Mouse (Mus musculus): ENCODE data around the gene Aqp11. TPM values are rescaled to one million over a fixed set of nuclear protein-coding genes. Genes with fewer than 3 reads are reported as not detected.

The Aqp11 gene
- polyA plus RNA-seq, 1 experiment from 2014 or later: 22.1 TPM

DNA sequence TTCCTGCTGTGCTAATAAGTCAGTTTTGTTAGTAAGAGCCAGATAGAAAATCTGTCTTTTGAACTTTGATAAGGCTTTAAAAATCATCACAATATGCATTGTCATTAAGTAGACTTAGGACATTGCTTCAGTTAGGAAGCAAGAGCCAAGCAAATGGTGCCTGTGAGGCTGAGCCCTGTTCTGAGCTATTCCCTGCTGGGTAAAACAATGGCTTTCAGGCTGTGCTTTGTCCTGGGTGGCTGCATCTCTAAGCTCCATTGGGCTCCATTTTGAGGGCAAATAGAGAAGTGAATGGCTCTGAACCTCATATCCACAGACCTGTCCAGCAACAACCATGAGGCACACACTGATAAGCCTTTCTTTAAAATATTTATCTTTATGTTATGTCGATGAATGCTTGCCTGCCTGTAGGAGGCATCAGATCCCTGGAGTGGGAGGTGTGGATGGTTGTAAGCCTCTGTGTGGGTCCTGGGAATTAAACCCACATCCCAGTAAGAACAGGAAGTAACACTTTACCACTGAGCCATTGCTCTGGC, 3.7 kb upstream of the Aqp11 start:
- H3K4me1 ChIP-seq (replicated peaks): peaks cover 11% of the 10 kb centered on the region
- 26% methylated on average over 1 of the region's 1 CpGs for WGBS
- H3K36me3 ChIP-seq: no peaks in the 10 kb centered on the region
- no peak overlapping the region for H3K4me3 ChIP-seq
- no peaks in the 10 kb centered on the region for H3K27me3 ChIP-seq
- H3K9ac ChIP-seq: no peak overlapping the region
- no peak overlapping the region for H3K27ac ChIP-seq (replicated peaks)
- no peaks in the 10 kb centered on the region for H3K9me3 ChIP-seq
- H3K4me2 ChIP-seq: no peak overlapping the region
- no peak for ATAC-seq (ENCODE audit: low FRiP score, low read depth)

DNA sequence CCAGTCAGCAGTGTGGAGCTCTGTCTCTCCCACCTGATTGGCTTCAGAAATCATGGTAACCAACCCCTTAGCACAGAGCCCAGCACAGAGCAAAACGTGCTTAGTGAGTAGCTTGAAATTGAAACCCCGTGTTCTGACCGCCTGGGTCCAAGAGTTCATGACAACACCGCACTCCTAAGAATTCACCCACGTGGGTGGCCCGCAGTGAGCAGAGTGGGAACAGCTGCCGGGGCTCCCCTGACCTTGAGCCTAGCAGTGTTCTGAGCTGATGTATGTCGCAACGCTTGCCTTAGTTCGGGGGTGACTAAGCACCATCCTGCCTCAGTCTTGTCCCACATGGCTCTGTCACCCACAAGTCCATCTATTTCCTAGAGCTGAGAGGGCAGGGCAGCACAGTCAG, 2.9 kb upstream of the Aqp11 start:
- WGBS: 55% methylated on average over 10 of the region's 10 CpGs

DNA sequence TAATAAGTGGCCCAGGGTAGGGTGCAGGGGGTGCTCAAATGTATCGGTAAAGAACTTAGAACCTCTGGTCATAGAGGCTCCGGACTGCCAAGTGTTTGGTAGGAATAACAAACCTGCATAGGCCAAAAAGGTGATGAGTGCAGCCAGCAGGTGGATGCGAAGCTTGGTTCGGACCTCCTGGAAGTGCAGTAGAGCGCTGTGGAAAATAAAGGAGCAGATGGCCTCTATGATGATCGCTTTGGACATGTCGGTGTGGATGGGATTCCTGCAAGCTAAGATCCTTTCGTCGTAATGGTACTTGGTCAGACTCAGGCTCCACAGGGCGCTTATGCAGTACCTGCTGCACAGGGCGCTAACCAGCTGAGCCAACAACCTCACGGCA, 842 bp downstream of the Aqp11 start:
- H3K9me3 ChIP-seq: no peaks in the 10 kb centered on the region
- H3K27ac ChIP-seq (replicated peaks): peak overlapping the region; percentile 18; the same call in 1 of the 2 replicates
- H3K9ac ChIP-seq: peak overlapping the region; percentile 59
- H3K4me1 ChIP-seq (replicated peaks): peaks cover 21% of the 10 kb centered on the region
- peak overlapping the region; percentile 62 for H3K4me3 ChIP-seq
- 0 out of 2 replicates have a peak, but pooled peaks have one; percentile 1 for ATAC-seq (ENCODE audit: low FRiP score, low read depth)
- 6% methylated on average over 12 of the region's 12 CpGs for WGBS
- peak overlapping the region; percentile 92 for H3K4me2 ChIP-seq
- H3K27me3 ChIP-seq: no peaks in the 10 kb centered on the region
- H3K36me3 ChIP-seq: no peaks in the 10 kb centered on the region

More for the DNA sequence above, 2.9 kb upstream of the Aqp11 start:
- H3K27ac ChIP-seq (replicated peaks): no peak overlapping the region
- no peaks in the 10 kb centered on the region for H3K36me3 ChIP-seq
- no peak overlapping the region for H3K4me3 ChIP-seq
- H3K9me3 ChIP-seq: no peaks in the 10 kb centered on the region
- H3K4me2 ChIP-seq: no peak overlapping the region
- H3K9ac ChIP-seq: no peak overlapping the region
- no peaks in the 10 kb centered on the region for H3K27me3 ChIP-seq
- peaks cover 18% of the 10 kb centered on the region for H3K4me1 ChIP-seq (replicated peaks)
- ATAC-seq (ENCODE audit: low FRiP score, low read depth): no peak

DNA sequence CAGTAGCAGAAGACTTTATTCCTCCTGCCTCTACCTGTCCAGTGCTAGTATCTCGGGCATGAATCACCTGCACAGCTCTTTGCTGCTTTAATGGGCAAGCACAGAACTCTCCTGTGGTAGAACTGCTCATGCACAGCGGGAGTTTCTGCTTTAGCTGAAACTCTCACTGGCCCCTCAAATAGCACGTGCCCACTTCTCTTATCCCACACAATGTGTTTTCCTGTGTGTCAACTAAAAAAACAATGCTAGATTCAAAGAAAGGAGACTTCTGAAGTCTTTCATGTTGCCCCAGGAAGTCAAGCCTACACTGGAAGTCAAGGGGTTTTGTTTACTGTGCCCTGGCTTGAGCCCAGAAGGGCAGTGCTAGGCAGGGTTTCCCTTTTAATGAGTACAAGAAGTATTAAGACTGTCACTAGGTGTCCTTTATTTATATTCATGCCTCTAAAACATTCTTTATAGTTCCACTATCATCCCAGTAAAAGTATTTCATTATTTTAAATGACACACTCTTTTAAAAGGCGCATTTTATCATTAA, 2.1 kb downstream of the Aqp11 start:
- ATAC-seq (ENCODE audit: low FRiP score, low read depth): no peak
- Histone ChIP-seq H3K9ac (no peak overlapping the region), H3K27ac (replicated peaks) (no peak overlapping the region), H3K27me3 (no peaks in the 10 kb centered on the region), H3K4me1 (replicated peaks) (peaks cover 21% of the 10 kb centered on the region), H3K36me3 (no peaks in the 10 kb centered on the region), H3K9me3 (no peaks in the 10 kb centered on the region), H3K4me2 (0 out of 2 replicates have a peak overlapping the region, but pooled peaks have one; percentile 20), H3K4me3 (no peak overlapping the region)
- WGBS: 30% methylated on average over 4 of the region's 4 CpGs

DNA sequence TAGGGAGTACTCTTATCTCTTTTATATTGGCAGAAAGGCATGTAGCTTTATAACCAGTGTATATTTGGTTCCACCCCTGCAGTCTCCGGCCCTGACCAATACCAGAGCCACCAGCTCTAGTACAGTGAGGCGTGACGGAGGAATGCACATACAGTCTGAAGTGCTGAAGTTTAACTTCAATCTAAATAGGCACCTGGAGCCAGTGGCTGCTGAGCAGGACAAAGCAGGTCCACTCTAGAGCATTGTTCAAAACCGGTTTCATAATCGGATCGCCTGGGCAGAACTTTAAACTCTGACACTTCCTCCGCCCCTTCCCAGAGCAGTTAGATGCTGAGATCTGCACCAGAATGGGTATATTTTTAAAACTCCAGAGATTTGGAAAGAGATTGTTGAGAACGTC, 3.1 kb downstream of the Aqp11 start:
- 81% methylated on average over 8 of the region's 8 CpGs for WGBS
- Histone ChIP-seq H3K4me2 (no peak overlapping the region), H3K27me3 (no peaks in the 10 kb centered on the region), H3K9me3 (no peaks in the 10 kb centered on the region), H3K4me3 (no peak overlapping the region), H3K36me3 (no peaks in the 10 kb centered on the region), H3K9ac (no peak overlapping the region), H3K4me1 (replicated peaks) (peaks cover 21% of the 10 kb centered on the region), H3K27ac (replicated peaks) (no peak overlapping the region)
- ATAC-seq (ENCODE audit: low FRiP score, low read depth): no peak

DNA sequence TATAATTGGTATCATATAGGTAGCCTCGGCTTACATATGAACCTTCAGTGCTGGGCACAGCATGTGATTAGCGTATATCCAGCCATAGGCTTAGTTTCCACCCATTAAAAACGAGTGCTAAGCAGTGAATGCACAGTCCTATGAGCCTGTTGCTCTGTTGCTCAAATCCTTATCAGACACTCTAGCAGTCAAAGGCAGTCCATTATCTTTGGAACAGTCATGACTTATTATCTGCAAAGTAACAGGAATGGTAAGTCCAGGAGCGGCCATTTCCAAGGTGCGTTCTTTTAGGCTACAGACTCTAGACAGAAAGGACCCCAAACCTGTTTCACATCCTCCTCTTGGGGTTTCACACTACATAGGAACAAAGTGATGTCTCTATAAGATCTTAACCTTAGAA, 4.5 kb downstream of the Aqp11 start:
- no peaks in the 10 kb centered on the region for H3K36me3 ChIP-seq
- WGBS: 93% methylated on average over 5 of the region's 5 CpGs
- no peaks in the 10 kb centered on the region for H3K9me3 ChIP-seq
- no peak overlapping the region for H3K4me3 ChIP-seq
- no peaks in the 10 kb centered on the region for H3K27me3 ChIP-seq
- H3K4me2 ChIP-seq: no peak overlapping the region
- no peak overlapping the region for H3K9ac ChIP-seq
- H3K27ac ChIP-seq (replicated peaks): no peak overlapping the region
- no peak for ATAC-seq (ENCODE audit: low FRiP score, low read depth)
- H3K4me1 ChIP-seq (replicated peaks): peaks cover 28% of the 10 kb centered on the region

DNA sequence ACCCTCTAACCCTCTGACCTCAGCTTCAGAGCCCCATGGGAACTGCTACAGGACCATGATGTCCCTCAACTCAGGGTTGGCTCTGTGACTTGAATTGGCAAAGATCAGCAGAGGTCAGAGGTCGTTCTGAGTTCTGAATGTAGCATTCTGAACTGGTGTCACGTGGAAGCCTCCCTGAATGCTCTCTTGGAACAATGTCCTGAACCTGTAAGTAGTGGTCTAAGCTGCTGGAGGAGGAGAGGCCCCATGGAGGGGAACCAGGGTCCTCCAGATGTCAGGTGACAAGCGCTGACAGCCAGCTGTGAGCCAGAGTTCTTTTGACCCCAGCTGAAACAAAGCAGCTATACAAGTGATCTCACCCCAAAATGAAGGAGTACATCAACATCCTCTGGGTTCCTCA, 7.7 kb downstream of the Aqp11 start:
- Histone ChIP-seq H3K9me3 (no peaks in the 10 kb centered on the region), H3K9ac (no peak overlapping the region), H3K27ac (replicated peaks) (no peak overlapping the region), H3K36me3 (0 out of 2 replicates have a peak, but pooled peaks cover 3% of the 10 kb centered on the region), H3K27me3 (no peaks in the 10 kb centered on the region), H3K4me3 (no peak overlapping the region), H3K4me1 (replicated peaks) (peaks cover 9% of the 10 kb centered on the region), H3K4me2 (no peak overlapping the region)
- 21% methylated on average over 3 of the region's 3 CpGs for WGBS
- no peak for ATAC-seq (ENCODE audit: low FRiP score, low read depth)

DNA sequence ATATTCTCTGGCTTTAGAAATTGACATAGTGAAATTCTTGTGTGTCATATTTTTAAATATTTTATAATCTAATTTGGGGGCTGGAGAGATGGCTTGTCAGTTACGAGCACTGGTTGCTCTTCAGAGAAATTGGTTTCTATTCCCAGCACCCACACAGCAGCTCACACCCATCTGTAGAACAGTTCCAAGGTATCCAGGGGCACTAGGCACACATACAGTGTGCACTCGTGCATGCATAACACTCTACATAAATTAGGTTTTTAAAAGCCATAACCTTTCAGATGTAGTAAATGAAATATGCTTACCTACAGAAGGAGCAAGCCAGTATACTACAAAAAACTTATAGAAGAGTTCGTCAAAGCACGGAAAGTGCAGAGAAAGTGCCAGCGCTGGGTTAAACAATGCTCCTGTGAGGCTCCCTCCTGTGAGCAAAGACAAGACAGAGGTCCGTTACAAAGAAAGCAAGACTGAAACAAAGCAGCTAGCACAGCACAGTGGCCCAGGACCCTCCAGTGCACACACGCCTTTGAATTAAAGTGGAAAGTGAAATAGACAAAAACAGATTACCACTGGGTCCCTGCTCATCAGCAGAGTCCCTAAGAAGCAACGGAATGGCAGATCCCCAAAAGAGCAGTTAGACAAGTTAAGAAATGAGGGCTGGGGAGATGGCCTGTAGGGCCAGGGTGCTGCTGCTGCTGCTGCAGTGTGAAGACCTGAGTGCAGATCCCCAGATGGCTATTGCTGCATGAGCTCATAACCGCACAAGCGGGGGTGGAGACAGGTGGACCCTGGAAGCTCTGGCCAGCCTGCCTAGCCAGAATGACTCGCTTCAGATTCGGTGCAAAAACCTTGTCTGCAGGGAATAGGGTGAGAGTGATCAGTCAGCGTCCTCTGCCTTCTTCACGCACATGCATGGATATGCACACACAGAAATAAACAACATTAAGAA, 9.1 kb downstream of the Aqp11 start:
- 0 out of 2 replicates have a peak, but pooled peaks cover 3% of the 10 kb centered on the region for H3K36me3 ChIP-seq
- no peak overlapping the region for H3K27ac ChIP-seq (replicated peaks)
- no peak for ATAC-seq (ENCODE audit: low FRiP score, low read depth)
- WGBS: 22% methylated on average over 14 of the region's 14 CpGs
- H3K27me3 ChIP-seq: no peaks in the 10 kb centered on the region
- H3K4me1 ChIP-seq (replicated peaks): peaks cover 8% of the 10 kb centered on the region
- H3K4me2 ChIP-seq: no peak overlapping the region
- no peak overlapping the region for H3K4me3 ChIP-seq
- no peak overlapping the region for H3K9ac ChIP-seq
- H3K9me3 ChIP-seq: no peaks in the 10 kb centered on the region

DNA sequence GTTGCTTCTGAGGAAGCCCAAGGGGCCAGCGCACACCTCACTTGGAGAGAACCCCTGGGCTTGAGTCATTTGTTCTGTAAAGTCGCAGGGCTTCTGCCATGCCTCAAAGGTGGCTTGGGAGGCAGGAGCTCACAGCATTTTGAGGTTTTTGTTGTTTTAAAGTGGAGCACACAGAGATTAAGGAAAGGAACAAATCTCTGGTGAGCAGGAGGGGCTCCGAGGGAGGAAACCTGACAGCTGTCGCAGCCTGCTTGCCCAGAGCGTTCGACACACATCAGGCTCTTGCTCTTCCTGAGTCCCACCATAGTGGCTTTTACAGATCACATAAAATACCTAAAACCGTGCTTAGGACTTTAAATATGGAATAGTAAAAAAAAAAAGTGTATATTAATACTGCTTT, 11.3 kb downstream of the Aqp11 start:
- WGBS: 76% methylated on average over 7 of the region's 7 CpGs

DNA sequence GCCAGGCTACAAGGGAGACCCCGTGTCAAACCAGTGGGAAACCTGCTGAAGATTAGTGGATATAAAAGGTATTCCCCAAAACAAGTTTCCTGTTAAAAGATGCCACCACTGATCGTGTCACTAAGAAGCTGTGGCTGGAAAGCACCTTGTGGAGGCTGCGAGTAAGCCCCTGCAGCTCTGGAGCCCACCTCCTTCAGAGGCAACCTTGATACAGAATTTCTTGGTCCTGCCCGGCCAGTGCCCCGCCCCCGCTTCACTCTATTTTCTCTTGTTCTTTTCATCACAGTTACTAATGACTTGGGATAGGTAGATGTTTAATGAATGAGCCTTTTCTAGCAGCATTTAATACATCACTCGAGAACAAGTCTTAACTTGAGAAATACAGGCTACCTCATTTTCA, 12.0 kb downstream of the Aqp11 start:
- ATAC-seq (ENCODE audit: low FRiP score, low read depth): no peak
- H3K9ac ChIP-seq: no peak overlapping the region
- no peak overlapping the region for H3K4me2 ChIP-seq
- H3K27me3 ChIP-seq: no peaks in the 10 kb centered on the region
- 82% methylated on average over 7 of the region's 7 CpGs for WGBS
- no peak overlapping the region for H3K4me3 ChIP-seq
- peaks cover 8% of the 10 kb centered on the region for H3K4me1 ChIP-seq (replicated peaks)
- no peak overlapping the region for H3K27ac ChIP-seq (replicated peaks)
- 0 out of 2 replicates have a peak, but pooled peaks cover 9% of the 10 kb centered on the region for H3K36me3 ChIP-seq
- no peaks in the 10 kb centered on the region for H3K9me3 ChIP-seq

More for the DNA sequence above, 11.3 kb downstream of the Aqp11 start:
- no peaks in the 10 kb centered on the region for H3K27me3 ChIP-seq
- H3K9ac ChIP-seq: no peak overlapping the region
- H3K36me3 ChIP-seq: 0 out of 2 replicates have a peak, but pooled peaks cover 8% of the 10 kb centered on the region
- H3K4me3 ChIP-seq: no peak overlapping the region
- H3K27ac ChIP-seq (replicated peaks): no peak overlapping the region
- ATAC-seq (ENCODE audit: low FRiP score, low read depth): no peak
- H3K4me2 ChIP-seq: no peak overlapping the region
- H3K9me3 ChIP-seq: no peaks in the 10 kb centered on the region
- peaks cover 8% of the 10 kb centered on the region for H3K4me1 ChIP-seq (replicated peaks)

DNA sequence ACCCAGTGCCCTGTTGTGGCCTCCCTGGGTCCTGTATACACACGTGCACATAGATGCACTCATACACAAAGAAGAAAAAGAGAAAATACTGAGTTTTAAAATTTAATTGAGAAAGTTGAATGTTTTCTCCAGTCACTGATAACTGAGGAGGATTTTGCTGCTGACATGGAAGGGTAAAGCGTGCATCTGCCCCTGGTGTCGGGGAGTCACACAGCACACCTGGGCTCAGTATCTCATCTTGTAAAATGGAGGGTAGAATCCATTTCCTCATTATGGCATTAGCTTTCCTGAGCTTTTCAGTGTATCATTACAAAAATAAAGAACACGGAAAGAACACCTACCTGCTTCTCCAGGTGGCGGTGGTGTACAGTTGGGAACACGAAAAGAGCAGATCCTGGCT, 12.7 kb downstream of the Aqp11 start:
- Histone ChIP-seq H3K27me3 (no peaks in the 10 kb centered on the region), H3K4me1 (replicated peaks) (peaks cover 8% of the 10 kb centered on the region), H3K9ac (no peak overlapping the region), H3K4me3 (no peak overlapping the region), H3K27ac (replicated peaks) (no peak overlapping the region), H3K36me3 (peaks cover 14% of the 10 kb centered on the region; the same call in 1 of the 2 replicates), H3K9me3 (no peaks in the 10 kb centered on the region), H3K4me2 (no peak overlapping the region)
- no peak for ATAC-seq (ENCODE audit: low FRiP score, low read depth)
- WGBS: 93% methylated on average over 6 of the region's 6 CpGs
